Mouse (Mus musculus) heart, embryonic 11.5 days (tissue): ENCODE results near the gene Tm6sf1. TPM values are rescaled to one million over a fixed set of nuclear protein-coding genes. Genes with fewer than 3 reads are reported as not detected.

ENCODE experiments used
- ATAC-seq: fragments of 200-750 bp; cut with Nextera tagmentation; replicated peaks from 2 replicates; pipeline ENCODE4 v1.8.0; 2017; ENCODE audit warnings: moderate library complexity; ENCODE audit not compliant: insufficient number of reproducible peaks, low FRiP score, low TSS enrichment
- H3K27ac ChIP-seq: fragments of 300-500 bp; sonication (generic); 2 replicates; pipeline ENCODE4 v1.5.1; 2014; ENCODE audit warnings: mild to moderate bottlenecking, low read depth, low read length
- H3K27me3 ChIP-seq: fragments of 300-500 bp; sonication (generic); 2 replicates; pipeline ENCODE4 v1.6.1; 2014; ENCODE audit warnings: mild to moderate bottlenecking, low read length, mixed read lengths; ENCODE audit not compliant: control insufficient read depth, insufficient read depth
- H3K36me3 ChIP-seq: fragments of 300-500 bp; sonication (generic); 2 replicates; pipeline ENCODE4 v1.6.1; 2014; ENCODE audit warnings: mild to moderate bottlenecking, low read length, moderate library complexity, mixed read lengths; ENCODE audit not compliant: control insufficient read depth, insufficient read depth
- H3K4me1 ChIP-seq: fragments of 300-500 bp; sonication (generic); 2 replicates; pipeline ENCODE4 v1.6.1; 2014; ENCODE audit warnings: low read length; ENCODE audit not compliant: control insufficient read depth, insufficient read depth
- H3K4me2 ChIP-seq: fragments of 300-500 bp; sonication (generic); 2 replicates; pipeline ENCODE4 v1.6.1; 2014; ENCODE audit warnings: mild to moderate bottlenecking, moderate library complexity
- H3K4me3 ChIP-seq: fragments of 300-500 bp; sonication (generic); 2 replicates; pipeline ENCODE4 v1.5.1; 2014; ENCODE audit warnings: low read depth, low read length
- H3K9ac ChIP-seq: fragments of 300-500 bp; sonication (generic); 2 replicates; pipeline ENCODE4 v1.6.1; 2014; ENCODE audit warnings: mild to moderate bottlenecking, low read depth, low read length, moderate library complexity
- H3K9me3 ChIP-seq: fragments of 300-500 bp; sonication (generic); replicated peaks from 2 replicates; pipeline ENCODE4 v1.6.1; 2016; ENCODE audit warnings: low read length; ENCODE audit not compliant: control insufficient read depth
- WGBS: fragments of 180-500 bp; shearing (Covaris S2); extraction: QIAGEN DNeasy Blood & Tissue Kit; methylation state at CpG from one replicate; pipeline ENCODE4 v1.1.7; 2014; ENCODE audit not compliant: insufficient replicate concordance; 5-methylcytosine and 5-hydroxymethylcytosine counted together
- polyA plus RNA-seq: library from polyadenylated mRNA; unstranded; fragments of >200 nt; fragmentation: Nextera tagmentation; extraction: Ambion mirVana; gene quantifications from 2 replicates; pipeline ENCODE4 v1.2.1, GENCODE M21; 2014

Gene Tm6sf1
- polyA plus RNA-seq, 1 experiment from 2014 or later: 27.0 TPM

- no peaks in the 10 kb centered on the region for H3K27me3 ChIP-seq
- H3K36me3 ChIP-seq: no peaks in the 10 kb centered on the region
- WGBS: 80% methylated on average over 4 of the region's 4 CpGs
- no peak overlapping the region for H3K4me3 ChIP-seq
- H3K27ac ChIP-seq: no peak overlapping the region
- ATAC-seq: no peak
- H3K4me2 ChIP-seq: no peak overlapping the region
- no peaks in the 10 kb centered on the region for H3K9me3 ChIP-seq
- no peak overlapping the region for H3K9ac ChIP-seq
- H3K4me1 ChIP-seq: no peaks in the 10 kb centered on the region
These were observed 22.0 kb downstream of the Tm6sf1 start for GRCm38 (mm10) chr7:81880797-81881196.

DNA sequence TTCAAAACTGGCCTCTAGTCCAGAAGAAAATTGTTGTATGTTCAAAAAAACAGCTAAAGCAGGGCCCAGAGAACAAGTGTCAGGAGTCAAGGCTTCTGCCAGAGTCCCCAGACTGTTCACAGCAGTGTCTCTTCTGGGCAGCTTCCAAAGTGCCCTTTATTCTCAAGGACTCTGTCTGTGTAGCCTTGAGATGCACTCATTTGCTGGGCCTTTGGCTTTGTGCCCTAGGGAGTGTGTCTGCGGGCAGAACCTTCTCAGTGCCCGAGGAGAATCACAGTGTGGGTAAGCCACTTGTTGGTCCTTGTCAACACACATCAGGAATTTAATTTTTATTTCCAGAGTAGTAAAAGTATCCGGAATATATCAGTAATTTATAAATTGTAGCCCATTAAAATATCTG lies 22.8 kb downstream of the Tm6sf1 start:
- Histone ChIP-seq H3K4me2 (no peak overlapping the region), H3K27ac (no peak overlapping the region), H3K36me3 (no peaks in the 10 kb centered on the region; the same call in 1 of the 2 replicates), H3K27me3 (no peaks in the 10 kb centered on the region), H3K9ac (no peak overlapping the region), H3K9me3 (no peaks in the 10 kb centered on the region), H3K4me3 (no peak overlapping the region), H3K4me1 (no peaks in the 10 kb centered on the region)
- no peak for ATAC-seq
- 79% methylated on average over 3 of the region's 3 CpGs for WGBS

DNA sequence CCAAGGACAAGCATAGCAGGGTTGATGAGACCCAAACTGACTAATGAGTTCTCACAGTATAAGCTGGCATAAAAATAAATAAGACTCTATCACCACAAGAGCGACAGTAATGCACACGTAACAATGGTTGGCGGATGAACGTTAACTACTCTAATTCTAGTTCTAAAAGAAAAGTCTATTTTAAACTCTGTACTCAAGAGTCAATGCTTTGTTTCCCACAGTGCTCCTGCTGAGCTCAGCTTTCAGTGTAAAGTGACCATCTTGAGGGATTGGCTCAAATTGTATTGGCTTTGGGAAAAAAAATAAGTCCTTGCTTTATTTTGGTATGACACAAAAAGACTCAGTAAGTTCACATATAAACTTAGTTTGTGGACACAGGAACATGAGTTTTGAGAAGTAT lies 26.3 kb downstream of the Tm6sf1 start:
- no peak overlapping the region for H3K4me2 ChIP-seq
- H3K9me3 ChIP-seq: no peaks in the 10 kb centered on the region
- ATAC-seq: no peak
- H3K4me3 ChIP-seq: no peak overlapping the region
- no peaks in the 10 kb centered on the region for H3K4me1 ChIP-seq
- H3K27ac ChIP-seq: no peak overlapping the region
- 85% methylated on average over 4 of the region's 4 CpGs for WGBS
- H3K9ac ChIP-seq: no peak overlapping the region
- H3K27me3 ChIP-seq: no peaks in the 10 kb centered on the region
- H3K36me3 ChIP-seq: no peaks in the 10 kb centered on the region; the same call in 1 of the 2 replicates

DNA sequence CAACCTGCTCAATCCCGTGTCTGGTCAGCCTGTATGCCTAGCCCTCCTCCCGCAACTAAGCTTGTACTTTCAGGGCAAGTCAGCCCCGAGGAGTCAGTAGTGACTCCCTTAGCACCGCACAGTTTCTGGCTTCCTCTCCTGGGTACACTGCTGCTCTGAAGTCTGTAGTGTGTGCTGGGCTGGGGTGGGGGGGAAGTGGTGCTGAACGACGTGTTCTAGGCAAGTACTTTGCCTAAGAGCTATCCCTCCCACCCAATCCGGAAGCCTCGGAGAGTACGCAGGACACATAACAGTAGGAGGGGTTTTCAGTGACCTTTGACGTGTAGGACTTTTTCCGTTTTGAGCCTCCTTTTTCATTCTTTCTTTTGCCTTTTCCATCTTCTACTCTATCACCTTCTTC lies 40.6 kb downstream of the Tm6sf1 start:
- WGBS: 65% methylated on average over 11 of the region's 11 CpGs
- ATAC-seq: no peak
- H3K4me2 ChIP-seq: no peak overlapping the region
- no peaks in the 10 kb centered on the region for H3K27me3 ChIP-seq
- no peak overlapping the region for H3K27ac ChIP-seq
- H3K36me3 ChIP-seq: no peaks in the 10 kb centered on the region
- H3K4me1 ChIP-seq: no peaks in the 10 kb centered on the region
- H3K4me3 ChIP-seq: no peak overlapping the region
- no peak overlapping the region for H3K9ac ChIP-seq
- H3K9me3 ChIP-seq: no peaks in the 10 kb centered on the region

DNA sequence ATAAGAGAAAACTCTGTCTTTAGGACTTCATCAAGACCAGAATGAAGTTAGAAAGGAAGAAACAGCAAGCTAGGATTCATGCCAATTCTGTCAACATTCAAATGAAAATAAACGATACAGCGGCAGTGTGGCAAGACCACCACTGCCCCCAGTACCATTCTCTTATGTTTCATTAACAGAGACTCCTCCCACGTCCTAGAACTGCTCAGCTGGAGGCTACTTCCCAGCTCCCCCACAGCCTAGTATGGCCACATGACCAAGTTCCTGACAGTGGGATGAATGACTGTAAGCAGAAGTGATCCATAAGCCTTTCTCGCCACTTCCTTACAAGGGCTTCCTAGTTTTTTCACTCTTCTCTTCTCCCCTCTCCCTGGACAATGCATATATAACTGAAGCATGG lies 45.3 kb downstream of the Tm6sf1 start:
- H3K4me3 ChIP-seq: no peak overlapping the region
- no peak overlapping the region for H3K27ac ChIP-seq
- no peaks in the 10 kb centered on the region for H3K4me1 ChIP-seq
- no peaks in the 10 kb centered on the region; the same call in 1 of the 2 replicates for H3K27me3 ChIP-seq
- no peaks in the 10 kb centered on the region for H3K36me3 ChIP-seq
- 56% methylated on average over 4 of the region's 4 CpGs for WGBS
- H3K4me2 ChIP-seq: no peak overlapping the region
- ATAC-seq: no peak
- no peak overlapping the region for H3K9ac ChIP-seq
- H3K9me3 ChIP-seq: no peaks in the 10 kb centered on the region

DNA sequence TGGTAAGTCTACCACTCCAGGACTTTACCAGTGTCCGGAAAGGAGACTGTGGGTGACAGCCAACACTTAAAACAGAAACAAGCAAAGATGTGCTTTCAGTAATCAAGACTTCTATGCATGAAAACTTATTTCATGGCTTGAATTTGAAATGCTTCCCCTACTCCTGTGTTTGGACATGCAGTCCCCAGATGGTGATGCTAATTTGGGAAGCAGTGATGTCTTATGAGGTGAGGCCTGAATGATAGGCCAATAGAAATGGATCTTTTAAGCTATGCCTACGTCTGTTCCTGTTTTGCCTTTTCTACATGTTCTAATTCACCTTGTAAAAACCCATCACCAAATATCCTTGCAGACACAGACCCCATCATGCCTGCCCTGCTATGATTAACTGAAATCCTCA lies 46.1 kb downstream of the Tm6sf1 start:
- WGBS: 72% methylated on average over 2 of the region's 2 CpGs
- no peaks in the 10 kb centered on the region for H3K36me3 ChIP-seq
- H3K9ac ChIP-seq: no peak overlapping the region
- H3K27ac ChIP-seq: no peak overlapping the region
- no peaks in the 10 kb centered on the region; the same call in 1 of the 2 replicates for H3K27me3 ChIP-seq
- no peak overlapping the region for H3K4me3 ChIP-seq
- ATAC-seq: no peak
- no peak overlapping the region for H3K4me2 ChIP-seq
- no peaks in the 10 kb centered on the region for H3K9me3 ChIP-seq
- no peaks in the 10 kb centered on the region for H3K4me1 ChIP-seq

DNA sequence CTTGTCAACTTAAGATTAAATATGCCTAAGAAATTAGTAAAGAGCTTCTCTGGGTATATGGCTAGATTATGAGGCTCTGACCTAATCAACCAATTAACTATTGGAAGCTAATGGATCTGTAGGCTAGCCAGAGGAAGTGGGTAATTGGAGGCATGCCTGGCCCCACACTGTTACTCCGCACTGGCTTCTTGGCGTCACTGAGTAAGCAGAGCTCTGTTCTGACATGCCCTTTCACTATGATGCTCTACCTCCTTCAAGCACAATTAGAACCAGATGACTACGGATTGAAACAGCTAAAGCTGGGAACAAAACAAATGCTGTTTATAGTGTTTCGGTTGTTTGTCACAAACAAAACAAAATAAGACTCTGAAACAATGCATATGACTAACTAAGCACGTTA lies 59.5 kb downstream of the Tm6sf1 start:
- Histone ChIP-seq H3K4me3 (no peak overlapping the region), H3K9ac (no peak overlapping the region), H3K9me3 (no peaks in the 10 kb centered on the region), H3K4me2 (no peak overlapping the region), H3K27me3 (no peaks in the 10 kb centered on the region), H3K27ac (no peak overlapping the region), H3K4me1 (no peaks in the 10 kb centered on the region), H3K36me3 (no peaks in the 10 kb centered on the region)
- ATAC-seq: no peak
- 75% methylated on average over 5 of the region's 5 CpGs for WGBS

- ATAC-seq: no peak
These were observed 61.5 kb downstream of the Tm6sf1 start for GRCm38 (mm10) chr7:81920314-81920713.

GRCm38 (mm10) chr7:81921379-81921952 lies 62.7 kb downstream of the Tm6sf1 start:
- H3K9ac ChIP-seq: no peak overlapping the region

More at GRCm38 (mm10) chr7:81920314-81920713, 61.5 kb downstream of the Tm6sf1 start:
- WGBS: 60% methylated on average over 4 of the region's 4 CpGs
- no peaks in the 10 kb centered on the region for H3K36me3 ChIP-seq
- H3K27me3 ChIP-seq: no peaks in the 10 kb centered on the region
- H3K27ac ChIP-seq: no peak overlapping the region
- H3K4me2 ChIP-seq: no peak overlapping the region
- H3K9me3 ChIP-seq: no peaks in the 10 kb centered on the region
- H3K4me3 ChIP-seq: no peak overlapping the region
- no peaks in the 10 kb centered on the region for H3K4me1 ChIP-seq
- H3K9ac ChIP-seq: no peak overlapping the region

More at GRCm38 (mm10) chr7:81921379-81921952, 62.7 kb downstream of the Tm6sf1 start:
- Histone ChIP-seq H3K36me3 (no peaks in the 10 kb centered on the region), H3K4me3 (no peak overlapping the region), H3K9me3 (no peaks in the 10 kb centered on the region), H3K27ac (no peak overlapping the region), H3K4me2 (no peak overlapping the region), H3K4me1 (no peaks in the 10 kb centered on the region), H3K27me3 (no peaks in the 10 kb centered on the region)
- WGBS: 64% methylated on average over 1 of the region's 1 CpGs
- no peak for ATAC-seq
